Mouse (Mus musculus): ENCODE results near the gene Ciao2a.

GRCm38 (mm10) chr9:66173316-66173855 is 47.0 kb downstream of the Ciao2a start:
- TF ChIP-seq CTCF (IDR thresholded peaks at IDR 0.05): no peak
- no peak for TF ChIP-seq POLR2A (IDR thresholded peaks at IDR 0.05; ENCODE audit: insufficient read depth, low read depth, low read length)
